Mouse (Mus musculus): Measurements from ENCODE around the gene AI661453.

DNA sequence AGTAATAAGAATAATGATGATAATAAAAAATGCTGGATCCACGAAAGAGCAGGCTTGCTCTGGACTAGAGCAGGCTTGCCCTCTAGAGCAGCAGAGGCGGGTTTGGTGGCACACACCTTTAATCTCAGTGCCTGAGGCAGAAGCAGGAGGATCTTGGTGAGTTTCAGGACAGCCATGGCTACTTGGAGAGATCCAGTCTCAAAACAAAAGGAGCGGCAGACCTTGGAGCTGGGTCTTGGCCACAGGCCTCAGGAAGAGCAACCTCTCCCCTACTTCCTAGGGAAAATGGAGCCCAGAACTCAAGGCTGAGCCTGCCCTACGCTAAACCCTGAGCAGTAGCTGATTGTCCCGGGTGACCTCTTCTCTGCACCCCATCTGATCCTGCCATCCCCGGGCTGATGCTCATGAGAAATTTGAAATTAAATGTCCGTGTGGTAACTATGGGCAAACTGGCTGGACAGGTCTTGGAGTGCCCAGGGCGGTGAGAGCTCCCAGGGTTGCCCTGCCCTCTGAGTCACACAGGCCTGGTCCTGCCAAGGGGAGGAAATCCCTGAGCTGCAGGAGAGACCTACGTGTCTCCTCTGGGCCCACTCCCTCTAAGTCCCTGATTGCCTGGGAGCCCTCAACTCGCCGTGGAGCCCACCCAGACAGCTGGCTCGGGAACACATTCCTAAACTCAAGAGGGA is 14.6 kb downstream of the AI661453 start:
- TF ChIP-seq GATA1 (IDR thresholded peaks at IDR 0.05; ENCODE audit: low read length), result no peak
- no peak for TF ChIP-seq TAL1 (IDR thresholded peaks at IDR 0.05; ENCODE audit: low read length)
